Mouse (Mus musculus): ENCODE data around the gene Cdkl4.

Cdkl4 gene

GRCm38 (mm10) chr17:80513766-80514165 is 63.8 kb downstream of the Cdkl4 start:
- DNase-seq, result no peak

GRCm38 (mm10) chr17:80510459-80510855 is 67.2 kb downstream of the Cdkl4 start:
- no peak for DNase-seq

- DNase-seq, result no peak
These were observed 67.8 kb downstream of the Cdkl4 start for GRCm38 (mm10) chr17:80509494-80510458.

- DNase-seq, result no peak
These were observed 71.8 kb downstream of the Cdkl4 start for GRCm38 (mm10) chr17:80505766-80506165.

- DNase-seq, result no peak
These were observed 72.3 kb downstream of the Cdkl4 start for GRCm38 (mm10) chr17:80505342-80505741.

- no peak for DNase-seq
These were observed 75.8 kb downstream of the Cdkl4 start for GRCm38 (mm10) chr17:80501805-80502172.

- no peak for DNase-seq
These were observed 76.4 kb downstream of the Cdkl4 start for GRCm38 (mm10) chr17:80501037-80501804.

GRCm38 (mm10) chr17:80500025-80500424 is 77.6 kb downstream of the Cdkl4 start:
- DNase-seq, result no peak

- DNase-seq, result no peak
These were observed 78.9 kb downstream of the Cdkl4 start for GRCm38 (mm10) chr17:80498600-80499268.

GRCm38 (mm10) chr17:80497183-80497601 is 80.4 kb downstream of the Cdkl4 start:
- no peak for DNase-seq

- DNase-seq, result no peak
These were observed 80.9 kb downstream of the Cdkl4 start for GRCm38 (mm10) chr17:80496607-80497170.

GRCm38 (mm10) chr17:80496185-80496584 is 81.4 kb downstream of the Cdkl4 start:
- no peak for DNase-seq

GRCm38 (mm10) chr17:80493891-80494290 is 83.7 kb downstream of the Cdkl4 start:
- DNase-seq, result no peak

GRCm38 (mm10) chr17:80492811-80493210 is 84.8 kb downstream of the Cdkl4 start:
- DNase-seq, result no peak

GRCm38 (mm10) chr17:80492274-80492673 is 85.3 kb downstream of the Cdkl4 start:
- no peak for DNase-seq

- no peak for DNase-seq
These were observed 87.4 kb downstream of the Cdkl4 start for GRCm38 (mm10) chr17:80490166-80490565.

GRCm38 (mm10) chr17:80488918-80489317 is 88.7 kb downstream of the Cdkl4 start:
- no peak for DNase-seq

- no peak for DNase-seq
These were observed 92.5 kb downstream of the Cdkl4 start for GRCm38 (mm10) chr17:80485160-80485559.

GRCm38 (mm10) chr17:80480855-80481224 is 96.8 kb downstream of the Cdkl4 start:
- no peak for DNase-seq

GRCm38 (mm10) chr17:80480031-80480854 is 97.4 kb downstream of the Cdkl4 start, which contains the start of gene Sos1:
Gene Sos1 (minus strand): TSS chr17:80480453.
- peak; percentile 99 for DNase-seq

- peak; percentile 76 for DNase-seq
These were observed 98.2 kb downstream of the Cdkl4 start for GRCm38 (mm10) chr17:80479295-80480030.

All from thymus, postnatal 4 days (tissue).